Mouse (Mus musculus): Measurements from ENCODE around the gene Fpr2. TPM values are rescaled to one million over a fixed set of nuclear protein-coding genes. Genes with fewer than 3 reads are reported as not detected.

The Fpr2 gene
- polyA plus RNA-seq, 1 experiment, result 0.18 TPM

DNA sequence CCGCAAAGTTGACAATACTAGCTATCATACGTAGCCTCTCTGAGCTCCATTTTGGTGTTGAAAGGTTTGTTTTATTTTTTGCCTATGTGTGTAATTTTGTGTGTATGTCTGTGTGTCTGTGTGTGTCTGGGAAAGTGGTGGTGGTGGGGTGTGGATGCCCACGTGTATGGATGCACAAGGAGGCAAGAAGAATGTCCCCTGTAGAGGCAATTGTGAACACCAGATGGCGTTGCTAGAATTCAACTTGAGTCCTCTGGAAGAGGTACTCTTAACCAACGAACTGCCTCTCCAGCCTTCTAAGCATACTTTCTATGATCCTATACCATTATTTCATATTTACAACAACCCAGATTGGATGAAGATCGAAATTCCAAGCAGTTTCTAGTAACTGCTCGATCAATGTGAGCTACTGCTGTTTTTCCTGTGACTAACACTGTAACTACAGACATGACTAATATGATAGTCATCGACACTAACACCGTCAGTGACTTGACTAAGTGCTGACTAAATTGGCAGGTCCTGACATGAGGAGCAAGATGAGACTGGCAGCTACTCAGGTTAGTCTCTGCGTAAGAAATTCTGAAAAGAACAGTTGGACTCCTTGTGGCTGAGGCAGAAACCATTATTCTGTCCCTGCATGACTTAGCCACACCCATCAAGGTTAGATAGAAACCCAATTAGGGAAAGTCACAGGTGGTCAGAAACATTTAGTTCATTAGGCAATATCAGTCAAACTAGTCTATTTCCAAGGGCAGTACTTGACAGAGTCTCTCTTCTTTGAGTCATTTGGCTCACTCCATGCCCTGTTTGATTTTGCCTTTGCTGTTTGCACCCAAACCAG lies 42.2 kb upstream of the Fpr2 start:
- no peak overlapping the region for H3K27ac ChIP-seq (ENCODE audit: control insufficient read depth, insufficient read depth, low read length)
- WGBS, result 69% methylated on average over 10 of the region's 10 CpGs
- no peaks in the 10 kb centered on the region for H3K36me3 ChIP-seq (ENCODE audit: control insufficient read depth, insufficient read depth, low read length)
- no peaks in the 10 kb centered on the region for H3K4me1 ChIP-seq (replicated peaks; ENCODE audit: control insufficient read depth, insufficient read depth, low read length)
- no peak overlapping the region for H3K4me3 ChIP-seq (ENCODE audit: control insufficient read depth, insufficient read depth, low read length)
- DNase-seq, result peak; percentile 18
- no peaks in the 10 kb centered on the region; the same call in 1 of the 2 replicates for H3K27me3 ChIP-seq (ENCODE audit: control insufficient read depth, insufficient read depth, low read length)
- TF ChIP-seq CTCF (IDR thresholded peaks at IDR 0.05; ENCODE audit: borderline replicate concordance, control insufficient read depth, extremely low read depth, insufficient read depth, low read length, poor library complexity) (no peak), POLR2A (IDR thresholded peaks at IDR 0.05; ENCODE audit: control insufficient read depth, extremely low read depth, insufficient read depth, low read length, poor library complexity) (no peak)

DNA sequence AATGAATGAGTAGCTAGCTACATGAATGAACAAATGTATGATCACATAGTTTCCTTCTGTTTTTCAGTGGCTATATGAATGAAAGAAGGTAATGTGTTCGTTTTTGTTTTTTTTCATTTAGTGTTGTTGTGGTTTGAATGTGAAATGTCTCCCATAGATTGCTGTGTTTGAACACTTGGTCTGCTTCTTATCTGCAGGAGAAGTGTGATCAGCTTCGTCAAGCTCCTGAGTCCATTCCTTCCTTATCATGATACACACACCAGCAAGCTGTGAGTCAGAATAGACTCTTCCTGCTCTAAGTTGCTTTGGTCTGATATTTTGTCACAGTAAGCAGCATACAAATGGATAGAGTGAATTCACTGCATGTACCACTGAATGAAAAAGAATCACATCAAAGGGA lies 38.6 kb upstream of the Fpr2 start:
- Histone ChIP-seq H3K27me3 (ENCODE audit: control insufficient read depth, insufficient read depth, low read length) (no peaks in the 10 kb centered on the region; the same call in 1 of the 2 replicates), H3K27ac (ENCODE audit: control insufficient read depth, insufficient read depth, low read length) (no peak overlapping the region), H3K36me3 (ENCODE audit: control insufficient read depth, insufficient read depth, low read length) (no peaks in the 10 kb centered on the region), H3K4me1 (replicated peaks; ENCODE audit: control insufficient read depth, insufficient read depth, low read length) (no peaks in the 10 kb centered on the region), H3K4me3 (ENCODE audit: control insufficient read depth, insufficient read depth, low read length) (no peak overlapping the region)
- WGBS, result 46% methylated on average over 2 of the region's 2 CpGs
- DNase-seq, result no peak
- no peak for TF ChIP-seq POLR2A (IDR thresholded peaks at IDR 0.05; ENCODE audit: control insufficient read depth, extremely low read depth, insufficient read depth, low read length, poor library complexity)
- TF ChIP-seq CTCF (IDR thresholded peaks at IDR 0.05; ENCODE audit: borderline replicate concordance, control insufficient read depth, extremely low read depth, insufficient read depth, low read length, poor library complexity), result no peak

DNA sequence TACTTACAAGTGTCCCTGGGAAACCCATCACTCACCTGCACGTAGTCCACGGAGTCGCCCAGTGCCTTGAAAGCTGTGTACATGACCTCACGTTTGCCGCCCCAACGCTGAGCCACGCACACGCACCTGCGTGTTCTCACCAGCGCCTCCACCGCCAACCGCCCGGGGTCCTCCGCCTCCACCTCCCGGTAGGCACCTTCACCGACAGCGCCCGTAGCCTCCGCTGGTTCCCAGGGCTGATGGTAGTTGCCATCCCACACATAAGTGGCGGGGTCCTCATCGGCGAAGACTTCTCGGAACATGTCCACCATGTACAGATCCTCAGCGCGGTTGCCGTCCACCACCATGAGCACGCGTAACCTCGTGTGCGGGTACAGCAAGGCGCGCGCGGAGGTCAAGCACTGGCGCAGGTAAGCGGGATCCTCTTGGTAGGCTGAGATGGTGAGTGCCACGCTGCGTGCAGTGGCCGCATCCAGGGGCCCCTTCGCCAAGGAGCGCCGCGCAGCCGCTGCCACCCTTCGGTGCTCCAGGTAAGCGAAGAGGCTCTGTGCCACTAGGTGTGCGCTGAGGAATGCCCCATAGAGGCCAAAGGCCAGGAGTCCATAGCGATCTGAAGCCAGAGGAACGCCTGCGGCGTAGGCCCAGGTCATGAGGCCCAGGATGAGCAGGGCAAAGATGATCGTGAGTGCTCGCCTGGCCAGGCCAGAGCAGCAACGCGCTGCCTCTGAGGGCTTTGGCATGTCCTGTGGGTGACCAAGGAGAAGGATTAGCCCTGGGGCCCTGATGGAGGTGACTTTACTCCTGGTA lies 37.5 kb upstream of the Fpr2 start:
- Histone ChIP-seq H3K4me1 (replicated peaks; ENCODE audit: control insufficient read depth, insufficient read depth, low read length) (no peaks in the 10 kb centered on the region), H3K36me3 (ENCODE audit: control insufficient read depth, insufficient read depth, low read length) (no peaks in the 10 kb centered on the region), H3K27me3 (ENCODE audit: control insufficient read depth, insufficient read depth, low read length) (no peaks in the 10 kb centered on the region; the same call in 1 of the 2 replicates), H3K4me3 (ENCODE audit: control insufficient read depth, insufficient read depth, low read length) (no peak overlapping the region), H3K27ac (ENCODE audit: control insufficient read depth, insufficient read depth, low read length) (no peak overlapping the region)
- TF ChIP-seq CTCF (IDR thresholded peaks at IDR 0.05; ENCODE audit: borderline replicate concordance, control insufficient read depth, extremely low read depth, insufficient read depth, low read length, poor library complexity) (no peak), POLR2A (IDR thresholded peaks at IDR 0.05; ENCODE audit: control insufficient read depth, extremely low read depth, insufficient read depth, low read length, poor library complexity) (no peak)
- 50% methylated on average over 55 of the region's 55 CpGs for WGBS
- no peak for DNase-seq

DNA sequence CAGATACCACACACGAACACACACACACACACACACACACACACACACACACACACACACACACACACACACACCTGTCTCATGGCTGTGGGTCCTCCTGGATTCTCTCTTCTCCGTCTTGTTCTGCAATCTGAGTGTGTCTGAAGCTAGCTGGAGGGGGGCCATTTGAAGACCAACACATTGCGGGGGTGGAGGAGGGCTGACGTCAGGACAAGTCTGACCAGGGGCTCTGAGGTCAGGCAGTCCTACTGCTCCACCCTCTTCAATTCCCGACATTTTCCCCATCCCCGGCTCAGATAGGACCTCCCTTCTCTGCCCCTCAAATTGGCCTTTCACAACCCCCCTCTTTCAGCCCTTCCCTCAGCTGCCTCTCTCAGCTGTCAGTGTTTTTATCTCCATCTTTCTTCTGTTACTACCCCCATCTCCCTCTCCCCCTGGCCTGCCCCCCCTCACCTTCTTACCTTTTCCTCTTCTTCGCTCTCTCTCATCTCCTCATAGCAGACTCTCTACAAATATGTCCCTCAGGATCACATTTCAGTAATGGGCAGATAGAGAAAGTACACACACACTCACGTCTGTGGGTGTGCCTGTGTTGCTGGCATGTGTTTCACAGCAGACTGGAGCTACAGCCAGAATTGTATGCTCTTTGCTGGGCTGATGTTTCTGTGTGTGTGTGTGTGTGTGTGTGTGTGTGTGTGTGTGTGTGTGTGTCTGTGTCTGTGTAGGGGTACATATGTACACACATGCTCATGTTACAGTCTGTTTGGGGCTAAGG lies 32.4 kb upstream of the Fpr2 start, which contains the start of gene Has1:
Gene Has1 (minus strand): TSS at position 142 of the 775 bp plus-strand sequence.
- WGBS, result 85% methylated on average over 8 of the region's 8 CpGs
- no peaks in the 10 kb centered on the region for H3K36me3 ChIP-seq (ENCODE audit: control insufficient read depth, insufficient read depth, low read length)
- no peaks in the 10 kb centered on the region for H3K27me3 ChIP-seq (ENCODE audit: control insufficient read depth, insufficient read depth, low read length)
- H3K27ac ChIP-seq (ENCODE audit: control insufficient read depth, insufficient read depth, low read length), result no peak within 1 kb of the TSS
- no peak within 1 kb of the TSS for H3K4me3 ChIP-seq (ENCODE audit: control insufficient read depth, insufficient read depth, low read length)
- TF ChIP-seq CTCF (IDR thresholded peaks at IDR 0.05; ENCODE audit: borderline replicate concordance, control insufficient read depth, extremely low read depth, insufficient read depth, low read length, poor library complexity), result no peak
- TF ChIP-seq POLR2A (IDR thresholded peaks at IDR 0.05; ENCODE audit: control insufficient read depth, extremely low read depth, insufficient read depth, low read length, poor library complexity), result no peak
- DNase-seq, result no peak
- H3K4me1 ChIP-seq (replicated peaks; ENCODE audit: control insufficient read depth, insufficient read depth, low read length), result no peaks in the 10 kb centered on the region

DNA sequence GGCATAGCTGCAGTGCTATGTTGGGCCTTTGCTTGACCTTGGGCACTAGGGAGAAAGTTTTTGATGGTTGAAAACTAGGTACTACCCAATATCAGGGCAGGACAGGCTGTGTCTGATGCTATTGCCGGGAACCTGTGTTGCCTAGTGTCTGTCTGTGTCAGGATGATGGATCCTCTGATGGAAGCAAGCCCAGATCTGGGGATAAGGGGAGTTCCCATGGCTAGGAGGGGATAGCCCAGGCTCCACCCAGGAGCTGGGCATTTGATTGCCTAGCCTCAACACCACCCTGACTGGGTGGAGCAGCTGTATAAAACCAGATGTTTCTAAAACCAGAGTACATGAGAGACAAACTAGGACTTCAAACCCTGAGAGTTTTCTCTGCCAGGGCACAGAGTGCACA lies 31.0 kb upstream of the Fpr2 start:
- TF ChIP-seq CTCF (IDR thresholded peaks at IDR 0.05; ENCODE audit: borderline replicate concordance, control insufficient read depth, extremely low read depth, insufficient read depth, low read length, poor library complexity) (no peak), POLR2A (IDR thresholded peaks at IDR 0.05; ENCODE audit: control insufficient read depth, extremely low read depth, insufficient read depth, low read length, poor library complexity) (no peak)
- DNase-seq, result no peak
- H3K27me3 ChIP-seq (ENCODE audit: control insufficient read depth, insufficient read depth, low read length), result no peaks in the 10 kb centered on the region
- no peaks in the 10 kb centered on the region for H3K36me3 ChIP-seq (ENCODE audit: control insufficient read depth, insufficient read depth, low read length)
- H3K4me1 ChIP-seq (replicated peaks; ENCODE audit: control insufficient read depth, insufficient read depth, low read length), result no peaks in the 10 kb centered on the region
- WGBS, result 94% methylated on average over 1 of the region's 1 CpGs
- H3K27ac ChIP-seq (ENCODE audit: control insufficient read depth, insufficient read depth, low read length), result no peak overlapping the region
- no peak overlapping the region for H3K4me3 ChIP-seq (ENCODE audit: control insufficient read depth, insufficient read depth, low read length)

DNA sequence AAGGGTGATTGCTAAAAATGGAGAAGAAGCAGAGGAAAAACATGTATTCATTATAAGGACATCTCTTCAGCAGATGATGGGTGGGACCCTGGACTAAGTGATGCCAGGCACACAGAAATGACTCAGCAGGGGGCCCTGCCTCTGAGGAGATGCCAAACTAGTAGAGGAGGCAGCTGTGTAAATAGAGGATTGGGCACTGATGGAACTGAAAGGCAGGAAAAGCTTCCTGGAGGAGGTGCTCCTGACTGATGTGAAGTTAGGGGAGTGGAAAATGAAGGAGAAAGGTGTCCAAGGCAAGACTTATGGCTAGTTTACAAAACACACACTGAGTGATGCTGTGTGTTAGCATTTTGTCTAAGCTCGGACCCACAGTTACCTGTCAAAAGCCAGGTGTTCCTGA lies 30.2 kb upstream of the Fpr2 start:
- no peaks in the 10 kb centered on the region for H3K27me3 ChIP-seq (ENCODE audit: control insufficient read depth, insufficient read depth, low read length)
- no peaks in the 10 kb centered on the region for H3K4me1 ChIP-seq (replicated peaks; ENCODE audit: control insufficient read depth, insufficient read depth, low read length)
- H3K27ac ChIP-seq (ENCODE audit: control insufficient read depth, insufficient read depth, low read length), result no peak overlapping the region
- H3K36me3 ChIP-seq (ENCODE audit: control insufficient read depth, insufficient read depth, low read length), result no peaks in the 10 kb centered on the region
- WGBS, result 90% methylated on average over 1 of the region's 1 CpGs
- no peak overlapping the region for H3K4me3 ChIP-seq (ENCODE audit: control insufficient read depth, insufficient read depth, low read length)
- DNase-seq, result no peak
- no peak for TF ChIP-seq CTCF (IDR thresholded peaks at IDR 0.05; ENCODE audit: borderline replicate concordance, control insufficient read depth, extremely low read depth, insufficient read depth, low read length, poor library complexity)
- TF ChIP-seq POLR2A (IDR thresholded peaks at IDR 0.05; ENCODE audit: control insufficient read depth, extremely low read depth, insufficient read depth, low read length, poor library complexity), result no peak

Measured in thymus, adult 2 months (tissue).